Mouse (Mus musculus): ENCODE results near the gene Col17a1. TPM values are rescaled to one million over a fixed set of nuclear protein-coding genes. Genes with fewer than 3 reads are reported as not detected.

Gene Col17a1
- polyA plus RNA-seq, 1 experiment, result 20.2 TPM

DNA sequence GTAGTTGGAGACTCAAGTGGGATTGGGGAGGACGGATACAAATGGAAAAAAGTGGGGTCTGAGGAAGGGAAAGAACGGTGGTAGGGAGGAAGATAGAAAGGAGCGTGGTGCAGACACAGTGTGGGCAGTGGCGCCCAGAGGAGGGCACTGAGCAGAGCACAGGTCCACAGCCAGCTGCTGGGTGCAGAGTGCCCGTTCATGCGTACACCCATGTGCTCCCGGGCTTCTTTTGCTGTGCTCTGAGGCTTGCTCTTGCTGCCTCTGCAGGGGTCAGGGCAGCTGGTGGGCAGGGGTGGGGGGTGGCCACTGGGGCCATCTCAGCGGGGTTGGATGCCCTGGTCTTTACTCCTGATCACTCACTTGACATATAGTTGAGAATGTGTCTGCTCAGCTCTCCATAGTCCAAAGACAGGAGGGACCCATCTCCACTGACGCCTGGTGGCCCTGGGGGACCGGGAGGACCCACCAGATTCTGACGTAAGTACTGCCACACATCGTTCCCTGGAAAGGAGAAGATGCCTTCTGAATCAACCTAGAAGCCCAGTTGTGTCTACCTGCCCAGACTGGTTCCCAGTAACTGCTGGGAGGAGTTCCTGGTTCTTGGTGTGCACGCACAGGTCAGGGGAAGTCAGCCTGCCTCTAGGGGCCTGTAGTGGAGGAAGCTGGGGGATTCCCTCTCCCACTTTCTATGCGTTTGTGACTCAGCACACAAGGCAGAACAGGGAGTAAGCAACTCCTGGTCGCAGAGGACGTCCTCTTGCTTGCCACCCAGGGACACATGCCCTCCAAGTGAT lies 41.3 kb downstream of the Col17a1 start:
- Histone ChIP-seq H3K4me1 (ENCODE audit: control insufficient read depth, insufficient read depth, low read length) (no peaks in the 10 kb centered on the region), H3K4me3 (replicated peaks; ENCODE audit: extremely low read depth, low read depth, low read length) (no peak overlapping the region)
- no peak for DNase-seq
- TF ChIP-seq POLR2A (IDR thresholded peaks at IDR 0.05; ENCODE audit: borderline replicate concordance, extremely low read depth, low read depth, low read length), result no peak
- TF ChIP-seq CTCF (IDR thresholded peaks at IDR 0.05; ENCODE audit: insufficient read depth, low read length), result no peak
- 72% methylated on average over 16 of the region's 16 CpGs for WGBS

- DNase-seq, result no peak
- H3K4me1 ChIP-seq (ENCODE audit: control insufficient read depth, insufficient read depth, low read length), result peaks cover 4% of the 10 kb centered on the region
- no peak for TF ChIP-seq CTCF (IDR thresholded peaks at IDR 0.05; ENCODE audit: insufficient read depth, low read length)
- TF ChIP-seq POLR2A (IDR thresholded peaks at IDR 0.05; ENCODE audit: borderline replicate concordance, extremely low read depth, low read depth, low read length), result no peak
- H3K4me3 ChIP-seq (replicated peaks; ENCODE audit: extremely low read depth, low read depth, low read length), result no peak overlapping the region
- WGBS, result 88% methylated on average over 6 of the region's 6 CpGs
Measured at GRCm38 (mm10) chr19:47649071-47649470, 42.8 kb downstream of the Col17a1 start.

DNA sequence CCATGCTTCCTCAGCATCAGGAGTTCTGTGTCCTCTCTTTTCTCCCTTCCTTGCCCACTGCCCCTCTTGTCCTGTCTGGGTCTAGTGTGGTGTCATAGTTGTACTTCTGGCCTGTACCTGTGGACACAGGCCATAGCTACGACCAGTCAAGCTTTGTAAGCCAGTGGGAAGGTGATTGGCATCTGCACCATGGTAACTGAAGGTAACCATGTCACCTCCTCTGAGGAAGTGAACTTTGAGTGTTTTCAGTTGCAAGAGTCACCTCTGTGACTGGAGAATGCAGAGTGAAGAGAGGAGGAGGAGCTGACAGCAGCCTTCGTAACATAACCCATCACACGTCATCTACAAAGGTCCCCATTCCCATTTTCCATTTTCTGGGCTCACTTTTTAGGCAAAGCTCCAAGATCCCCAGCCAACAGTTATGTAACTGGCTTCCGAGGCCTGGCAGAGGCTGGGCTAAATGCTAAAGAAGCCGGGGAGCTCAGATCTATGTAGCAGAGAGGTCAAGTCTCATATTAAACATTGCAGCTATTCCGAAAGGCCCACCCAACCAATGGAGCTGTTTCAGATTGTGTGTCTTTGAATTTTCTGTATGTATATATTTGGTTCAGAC lies 45.3 kb downstream of the Col17a1 start:
- Histone ChIP-seq H3K4me3 (replicated peaks; ENCODE audit: extremely low read depth, low read depth, low read length) (no peak overlapping the region), H3K4me1 (ENCODE audit: control insufficient read depth, insufficient read depth, low read length) (peaks cover 5% of the 10 kb centered on the region)
- TF ChIP-seq CTCF (IDR thresholded peaks at IDR 0.05; ENCODE audit: insufficient read depth, low read length) (no peak), POLR2A (IDR thresholded peaks at IDR 0.05; ENCODE audit: borderline replicate concordance, extremely low read depth, low read depth, low read length) (no peak)
- 68% methylated on average over 6 of the region's 6 CpGs for WGBS
- DNase-seq, result no peak

GRCm38 (mm10) chr19:47645583-47645982 lies 46.3 kb downstream of the Col17a1 start:
- no peak for DNase-seq
- TF ChIP-seq POLR2A (IDR thresholded peaks at IDR 0.05; ENCODE audit: borderline replicate concordance, extremely low read depth, low read depth, low read length) (no peak), CTCF (IDR thresholded peaks at IDR 0.05; ENCODE audit: insufficient read depth, low read length) (no peak)
- no peak overlapping the region for H3K4me3 ChIP-seq (replicated peaks; ENCODE audit: extremely low read depth, low read depth, low read length)
- WGBS, result 38% methylated on average over 6 of the region's 6 CpGs
- H3K4me1 ChIP-seq (ENCODE audit: control insufficient read depth, insufficient read depth, low read length), result peaks cover 5% of the 10 kb centered on the region

- TF ChIP-seq POLR2A (IDR thresholded peaks at IDR 0.05; ENCODE audit: borderline replicate concordance, extremely low read depth, low read depth, low read length), result no peak
- TF ChIP-seq CTCF (IDR thresholded peaks at IDR 0.05; ENCODE audit: insufficient read depth, low read length), result no peak
- H3K4me3 ChIP-seq (replicated peaks; ENCODE audit: extremely low read depth, low read depth, low read length), result no peak overlapping the region
- WGBS, result 32% methylated on average over 2 of the region's 2 CpGs
- DNase-seq, result no peak
- peaks cover 9% of the 10 kb centered on the region for H3K4me1 ChIP-seq (ENCODE audit: control insufficient read depth, insufficient read depth, low read length)
Measured at GRCm38 (mm10) chr19:47643910-47644309, 48.0 kb downstream of the Col17a1 start.

DNA sequence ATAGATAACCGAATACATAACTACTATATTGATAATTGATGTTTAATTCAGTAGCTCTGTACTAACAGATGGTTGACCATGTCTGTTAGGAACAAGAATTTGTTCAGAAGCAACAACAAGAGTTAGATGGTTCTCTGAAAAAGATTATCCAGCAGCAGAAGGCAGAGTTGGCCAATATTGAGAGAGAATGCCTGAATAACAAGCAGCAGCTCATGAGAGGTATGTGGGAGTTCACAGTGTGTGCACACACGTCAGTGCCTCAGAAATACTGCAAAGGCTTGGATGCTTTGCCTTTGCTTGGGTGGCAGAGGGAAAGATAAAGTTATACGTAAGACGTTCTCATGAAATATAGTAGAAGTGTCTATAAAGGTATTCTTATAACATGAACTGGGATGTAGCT lies 56.5 kb downstream of the Col17a1 start:
- no peak for DNase-seq
- Histone ChIP-seq H3K4me3 (replicated peaks; ENCODE audit: extremely low read depth, low read depth, low read length) (no peak overlapping the region), H3K4me1 (ENCODE audit: control insufficient read depth, insufficient read depth, low read length) (peaks cover 6% of the 10 kb centered on the region; the same call in 1 of the 2 replicates)
- 92% methylated on average over 4 of the region's 4 CpGs for WGBS
- TF ChIP-seq CTCF (IDR thresholded peaks at IDR 0.05; ENCODE audit: insufficient read depth, low read length) (no peak), POLR2A (IDR thresholded peaks at IDR 0.05; ENCODE audit: borderline replicate concordance, extremely low read depth, low read depth, low read length) (no peak)

- no peak for TF ChIP-seq POLR2A (IDR thresholded peaks at IDR 0.05; ENCODE audit: borderline replicate concordance, extremely low read depth, low read depth, low read length)
- no peak for TF ChIP-seq CTCF (IDR thresholded peaks at IDR 0.05; ENCODE audit: insufficient read depth, low read length)
- no peak overlapping the region for H3K4me3 ChIP-seq (replicated peaks; ENCODE audit: extremely low read depth, low read depth, low read length)
- WGBS, result 92% methylated on average over 5 of the region's 5 CpGs
- DNase-seq, result no peak
- H3K4me1 ChIP-seq (ENCODE audit: control insufficient read depth, insufficient read depth, low read length), result 0 out of 2 replicates have a peak, but pooled peaks cover 2% of the 10 kb centered on the region
Measured at GRCm38 (mm10) chr19:47631799-47632198, 60.1 kb downstream of the Col17a1 start.

DNA sequence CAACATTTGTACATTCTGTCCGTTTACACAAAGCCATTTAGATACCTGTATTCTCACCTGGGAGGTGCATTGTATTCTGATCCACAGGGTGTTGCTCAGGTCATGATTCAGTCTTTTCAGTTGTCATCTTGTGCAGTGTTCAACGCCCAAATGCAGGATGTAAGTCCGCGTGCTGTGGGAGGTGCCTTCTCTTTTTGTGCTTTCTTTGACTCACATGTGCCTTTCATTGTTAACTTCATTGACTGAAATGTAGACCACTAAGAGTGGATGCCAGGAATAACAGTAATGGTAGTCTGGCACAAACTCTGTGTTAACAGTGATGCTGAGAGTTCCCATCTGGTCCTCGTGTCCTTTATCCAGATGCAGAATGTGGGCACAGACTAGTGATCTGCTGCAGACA lies 61.5 kb downstream of the Col17a1 start:
- DNase-seq, result no peak
- Histone ChIP-seq H3K4me1 (ENCODE audit: control insufficient read depth, insufficient read depth, low read length) (no peaks in the 10 kb centered on the region), H3K4me3 (replicated peaks; ENCODE audit: extremely low read depth, low read depth, low read length) (no peak overlapping the region)
- TF ChIP-seq CTCF (IDR thresholded peaks at IDR 0.05; ENCODE audit: insufficient read depth, low read length), result no peak
- TF ChIP-seq POLR2A (IDR thresholded peaks at IDR 0.05; ENCODE audit: borderline replicate concordance, extremely low read depth, low read depth, low read length), result no peak
- 59% methylated on average over 5 of the region's 5 CpGs for WGBS

- WGBS, result 54% methylated on average over 5 of the region's 5 CpGs
- H3K4me3 ChIP-seq (replicated peaks; ENCODE audit: extremely low read depth, low read depth, low read length), result no peak overlapping the region
- TF ChIP-seq CTCF (IDR thresholded peaks at IDR 0.05; ENCODE audit: insufficient read depth, low read length) (no peak), POLR2A (IDR thresholded peaks at IDR 0.05; ENCODE audit: borderline replicate concordance, extremely low read depth, low read depth, low read length) (no peak)
Measured at GRCm38 (mm10) chr19:47629068-47629467, 62.8 kb downstream of the Col17a1 start.

DNA sequence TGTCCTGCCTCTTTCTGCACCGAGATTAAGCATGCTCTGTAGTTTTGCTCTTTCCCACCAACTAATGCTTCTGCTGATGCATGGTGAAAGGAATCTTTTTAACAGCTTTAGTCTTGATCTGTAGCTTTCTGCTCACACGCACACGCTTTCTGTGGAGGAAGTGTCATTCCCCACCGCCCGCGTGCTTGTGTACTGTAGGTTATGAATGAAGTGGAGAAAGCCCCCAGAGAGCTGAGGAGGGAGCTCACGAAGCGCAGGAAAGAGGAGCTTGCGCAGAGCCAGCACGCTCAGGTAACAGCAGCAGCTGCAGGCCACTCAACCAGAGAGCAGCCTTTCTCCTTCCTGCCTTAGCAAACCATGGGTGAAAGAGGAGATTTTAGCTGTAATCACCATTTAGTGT lies 64.4 kb downstream of the Col17a1 start:
- 93% methylated on average over 10 of the region's 10 CpGs for WGBS
- no peak for TF ChIP-seq POLR2A (IDR thresholded peaks at IDR 0.05; ENCODE audit: borderline replicate concordance, extremely low read depth, low read depth, low read length)
- no peak for TF ChIP-seq CTCF (IDR thresholded peaks at IDR 0.05; ENCODE audit: insufficient read depth, low read length)
- H3K4me3 ChIP-seq (replicated peaks; ENCODE audit: extremely low read depth, low read depth, low read length), result no peak overlapping the region
- no peaks in the 10 kb centered on the region for H3K4me1 ChIP-seq (ENCODE audit: control insufficient read depth, insufficient read depth, low read length)
- DNase-seq, result no peak

More at GRCm38 (mm10) chr19:47629068-47629467, 62.8 kb downstream of the Col17a1 start:
- DNase-seq, result no peak
- no peaks in the 10 kb centered on the region for H3K4me1 ChIP-seq (ENCODE audit: control insufficient read depth, insufficient read depth, low read length)
